Mouse (Mus musculus) cerebellum, adult 11-12 months (tissue): ENCODE measurements around the gene Rpl10a.

Experiments used
- DNase-seq: peaks from one replicate; pipeline ENCODE4 v3.0.0; 2022

Gene Rpl10a

GRCm38 (mm10) chr17:28360531-28361277 is 32.4 kb downstream of the Rpl10a start:
- DNase-seq: no peak

- DNase-seq: no peak
Observed at GRCm38 (mm10) chr17:28361921-28362652, 33.8 kb downstream of the Rpl10a start.

GRCm38 (mm10) chr17:28362653-28363292 is 34.5 kb downstream of the Rpl10a start:
- DNase-seq: no peak

- no peak for DNase-seq
Observed at GRCm38 (mm10) chr17:28363507-28363906, 35.2 kb downstream of the Rpl10a start.

GRCm38 (mm10) chr17:28365122-28365521 is 36.9 kb downstream of the Rpl10a start, which contains the start of gene Tulp1:
Gene Tulp1, minus strand, starts transcription at chr17:28365222.
- DNase-seq: no peak

- DNase-seq: no peak
Observed at GRCm38 (mm10) chr17:28368449-28368848, 40.2 kb downstream of the Rpl10a start.

- DNase-seq: no peak
Observed at GRCm38 (mm10) chr17:28369056-28369455, 40.8 kb downstream of the Rpl10a start.

GRCm38 (mm10) chr17:28371286-28371685 is 43.0 kb downstream of the Rpl10a start:
- DNase-seq: no peak

GRCm38 (mm10) chr17:28371941-28372340 is 43.7 kb downstream of the Rpl10a start:
- no peak for DNase-seq

- DNase-seq: no peak
Observed at GRCm38 (mm10) chr17:28373821-28374220, 45.5 kb downstream of the Rpl10a start.

GRCm38 (mm10) chr17:28374494-28374893 is 46.2 kb downstream of the Rpl10a start:
- no peak for DNase-seq

GRCm38 (mm10) chr17:28375592-28376061 is 47.4 kb downstream of the Rpl10a start:
- DNase-seq: no peak

GRCm38 (mm10) chr17:28380255-28380654 is 52.0 kb downstream of the Rpl10a start:
- no peak for DNase-seq
